8 mouse cellular contexts compared by ENCODE assay signal in genomic region chr2:30721048-30721461, GRCm38 (mm10).
DNase-seq lines count a peak whose midpoint lies in the region; ATAC-seq and TF ChIP-seq lines count a peak whose summit lies in the region.

No protein-coding gene starts in this region.

- no peak overlapping the region for H3K4me3 ChIP-seq in layer of hippocampus, adult 2 months
- H3K4me3 ChIP-seq in forebrain, embryonic 11.5 days (ENCODE audit: low read depth, low read length), result no peak overlapping the region
- no peak overlapping the region for H3K4me3 ChIP-seq in hindbrain, embryonic 14.5 days (replicated peaks; ENCODE audit: low read length)
- H3K4me3 ChIP-seq in myocyte, result peak overlapping the region; percentile 46

- H3K27ac ChIP-seq in layer of hippocampus, adult 2 months, result peak overlapping the region; percentile 100
- H3K27ac ChIP-seq in forebrain, embryonic 11.5 days (ENCODE audit: low read depth, low read length), result peak overlapping the region; percentile 100
- H3K27ac ChIP-seq in hindbrain, embryonic 14.5 days, result peak overlapping the region; percentile 99

- intact Hi-C loops in left cerebral cortex, postnatal 36 days (cut with DNase I), result loop anchor here (5.0 kb wide), 2 partner anchors 51 to 71 kb away; no protein-coding TSS in a partner anchor

- H3K4me1 ChIP-seq in forebrain, embryonic 11.5 days (replicated peaks; ENCODE audit: control insufficient read depth, insufficient read depth, low read length), result peaks cover 93% of the 10 kb centered on the region
- peaks cover 95% of the 10 kb centered on the region for H3K4me1 ChIP-seq in hindbrain, embryonic 14.5 days (replicated peaks; ENCODE audit: control insufficient read depth, insufficient read depth, low read length)

- ATAC-seq in forebrain, embryonic 11.5 days (replicated peaks; ENCODE audit: low FRiP score), result no peak
- ATAC-seq in hindbrain, embryonic 14.5 days (ENCODE audit: low FRiP score), result no peak

- H3K27me3 ChIP-seq in forebrain, embryonic 11.5 days (ENCODE audit: control insufficient read depth, insufficient read depth, low read length), result no peaks in the 10 kb centered on the region
- no peaks in the 10 kb centered on the region for H3K27me3 ChIP-seq in hindbrain, embryonic 14.5 days (ENCODE audit: control insufficient read depth, insufficient read depth, low read length)
- H3K27me3 ChIP-seq in myocyte (ENCODE audit: control insufficient read depth, insufficient read depth, insufficient read length), result no peaks in the 10 kb centered on the region

- DNase-seq in layer of hippocampus, adult 2 months (ENCODE audit: low spot score in 2 of 2), result no peak
- no peak for DNase-seq in layer of hippocampus, adult 18-20 months (ENCODE audit: low spot score in 2 of 2)
- no peak for DNase-seq in forebrain, embryonic 11.5 days (ENCODE audit: low spot score)
- no peak for DNase-seq in hindbrain, embryonic 14.5 days (ENCODE audit: low spot score)
- no peak for DNase-seq in right cerebral cortex, adult 2 months (ENCODE audit: low spot score in 2 of 2)
- no peak for DNase-seq in lung, postnatal 4 days
- DNase-seq in left cerebral cortex, postnatal 36 days (ENCODE audit: low spot score in 2 of 2), result no peak

- peak; percentile 37 for TF ChIP-seq POLR2A in myocyte (IDR thresholded peaks at IDR 0.05; ENCODE audit: insufficient read length, low read depth)

- H3K79me2 ChIP-seq in myocyte (ENCODE audit: control insufficient read depth, insufficient read depth), result peaks cover 6% of the 10 kb centered on the region

- no peak overlapping the region for H3K4me2 ChIP-seq in forebrain, embryonic 11.5 days (ENCODE audit: low read depth, low read length, severe bottlenecking)
- H3K4me2 ChIP-seq in hindbrain, embryonic 14.5 days (replicated peaks), result no peak overlapping the region
- peak overlapping the region; percentile 100 for H3K4me2 ChIP-seq in myocyte (ENCODE audit: low read depth)

- H3ac ChIP-seq in myocyte (ENCODE audit: control insufficient read depth, insufficient read length), result no peak overlapping the region

- 57% methylated on average over 5 of the region's 5 CpGs for WGBS in forebrain, embryonic 11.5 days
- 30% methylated on average over 5 of the region's 5 CpGs for WGBS in hindbrain, embryonic 14.5 days

- H3K9me3 ChIP-seq in forebrain, embryonic 11.5 days (ENCODE audit: control insufficient read depth, low read length), result no peaks in the 10 kb centered on the region
- H3K9me3 ChIP-seq in hindbrain, embryonic 14.5 days (ENCODE audit: control insufficient read depth, low read length), result no peaks in the 10 kb centered on the region

- no peak for TF ChIP-seq CTCF in layer of hippocampus, adult 2 months (conservative IDR thresholded peaks at IDR 0.05)

- H3K36me3 ChIP-seq in forebrain, embryonic 11.5 days (ENCODE audit: control insufficient read depth, insufficient read depth, low read length), result no peaks in the 10 kb centered on the region
- no peaks in the 10 kb centered on the region for H3K36me3 ChIP-seq in hindbrain, embryonic 14.5 days (replicated peaks; ENCODE audit: control insufficient read depth, insufficient read depth)
- no peaks in the 10 kb centered on the region for H3K36me3 ChIP-seq in myocyte (ENCODE audit: control insufficient read depth, insufficient read depth)

- H3K9ac ChIP-seq in forebrain, embryonic 11.5 days (ENCODE audit: low read length), result peak overlapping the region; percentile 63; the same call in 1 of the 2 replicates
- H3K9ac ChIP-seq in hindbrain, embryonic 14.5 days, result peak overlapping the region; percentile 63

TF ChIP-seq in myocyte, 11 proteins besides CTCF, POLR2A, EP300 and RAD21:
- TF ChIP-seq TCF3 (IDR thresholded peaks at IDR 0.05; ENCODE audit: insufficient read length, low read depth) (no peak), REST (IDR thresholded peaks at IDR 0.05; ENCODE audit: insufficient read depth, insufficient read length) (no peak), MAX (IDR thresholded peaks at IDR 0.05; ENCODE audit: low read depth) (no peak), E2F4 (IDR thresholded peaks at IDR 0.05; ENCODE audit: insufficient read depth) (no peak), MYOG (IDR thresholded peaks at IDR 0.05; ENCODE audit: control insufficient read depth in 1 of 3, insufficient read depth in 1 of 3, insufficient read length in 2 of 3, low read depth in 2 of 3) (peak in 2 of 3 experiments; percentile 46 to 70), TCF12 (IDR thresholded peaks at IDR 0.05; ENCODE audit: insufficient read depth, poor library complexity, severe bottlenecking) (no peak), CEBPB (IDR thresholded peaks at IDR 0.05; ENCODE audit: insufficient read depth, poor library complexity, severe bottlenecking) (no peak), USF1 (IDR thresholded peaks at IDR 0.05; ENCODE audit: low read depth) (no peak), MYOD1 (IDR thresholded peaks at IDR 0.05; ENCODE audit: control insufficient read depth in 1 of 3, insufficient read length in 2 of 3, low read depth in 2 of 3) (peak; percentile 17 to 59 (median 57)), POLR2AphosphoS2 (IDR thresholded peaks at IDR 0.05; ENCODE audit: insufficient read length, low read depth) (peak; percentile 44), SRF (IDR thresholded peaks at IDR 0.05; ENCODE audit: control insufficient read depth, insufficient read length, low read depth) (no peak)
